Mouse (Mus musculus) embryonic facial prominence, embryonic 11.5 days (tissue): ENCODE data around the gene H2afy. TPM values are rescaled to one million over a fixed set of nuclear protein-coding genes. Genes with fewer than 3 reads are reported as not detected.

ENCODE experiments used
- ATAC-seq: fragments of 200-750 bp; cut with Nextera tagmentation; replicated peaks from 2 replicates; pipeline ENCODE4 v1.8.0; 2017; ENCODE audit warnings: low read depth; ENCODE audit not compliant: insufficient number of reproducible peaks, low FRiP score, low TSS enrichment
- DNase-seq: peaks from one replicate; pipeline ENCODE4 v3.0.0-alpha.2; 2015; ENCODE audit warnings: low spot score
- H3K27ac ChIP-seq: fragments of 300-500 bp; sonication (generic); replicated peaks from 2 replicates; pipeline ENCODE4 v1.5.1; 2014; ENCODE audit warnings: mild to moderate bottlenecking, low read depth, low read length, control low read depth
- H3K27me3 ChIP-seq: fragments of 300-500 bp; sonication (generic); 2 replicates; pipeline ENCODE4 v1.6.1; 2014; ENCODE audit warnings: mild to moderate bottlenecking, low read length, moderate library complexity, mixed read lengths; ENCODE audit not compliant: control insufficient read depth, insufficient read depth
- H3K36me3 ChIP-seq: fragments of 300-500 bp; sonication (generic); replicated peaks from 2 replicates; pipeline ENCODE4 v1.6.1; 2014; ENCODE audit warnings: low read depth, mild to moderate bottlenecking, low read length, moderate library complexity, mixed read lengths; ENCODE audit not compliant: control insufficient read depth, insufficient read depth
- H3K4me1 ChIP-seq: fragments of 300-500 bp; sonication (generic); 2 replicates; pipeline ENCODE4 v1.6.1; 2014; ENCODE audit warnings: low read length, mixed read lengths; ENCODE audit not compliant: control insufficient read depth, insufficient read depth
- H3K4me2 ChIP-seq: fragments of 300-500 bp; sonication (generic); 2 replicates; pipeline ENCODE4 v1.6.1; 2014; ENCODE audit warnings: low read depth, mild to moderate bottlenecking, control low read depth, low read length, moderate library complexity
- H3K4me3 ChIP-seq: fragments of 300-500 bp; sonication (generic); 2 replicates; pipeline ENCODE4 v1.5.1; 2014; ENCODE audit warnings: low read depth, low read length, control low read depth
- H3K9ac ChIP-seq: fragments of 300-500 bp; sonication (generic); replicated peaks from 2 replicates; pipeline ENCODE4 v1.6.1; 2014; ENCODE audit warnings: mild to moderate bottlenecking, control low read depth, low read length
- H3K9me3 ChIP-seq: fragments of 300-500 bp; sonication (generic); replicated peaks from 2 replicates; pipeline ENCODE4 v1.6.1; 2016; ENCODE audit warnings: mild to moderate bottlenecking, low read length, inconsistent platforms, mixed read lengths; ENCODE audit not compliant: control insufficient read depth
- WGBS: fragments of 180-500 bp; shearing (Covaris S2); extraction: QIAGEN DNeasy Blood & Tissue Kit; methylation state at CpG from one replicate; pipeline ENCODE4 v1.1.7; 2014; 5-methylcytosine and 5-hydroxymethylcytosine counted together
- polyA plus RNA-seq: library from polyadenylated mRNA; unstranded; fragments of >200 nt; fragmentation: Nextera tagmentation; extraction: Ambion mirVana; gene quantifications from 2 replicates; pipeline ENCODE4 v1.2.1, GENCODE M21; 2014

The H2afy gene
- 628 and 651 TPM in 2 replicates for polyA plus RNA-seq

DNA sequence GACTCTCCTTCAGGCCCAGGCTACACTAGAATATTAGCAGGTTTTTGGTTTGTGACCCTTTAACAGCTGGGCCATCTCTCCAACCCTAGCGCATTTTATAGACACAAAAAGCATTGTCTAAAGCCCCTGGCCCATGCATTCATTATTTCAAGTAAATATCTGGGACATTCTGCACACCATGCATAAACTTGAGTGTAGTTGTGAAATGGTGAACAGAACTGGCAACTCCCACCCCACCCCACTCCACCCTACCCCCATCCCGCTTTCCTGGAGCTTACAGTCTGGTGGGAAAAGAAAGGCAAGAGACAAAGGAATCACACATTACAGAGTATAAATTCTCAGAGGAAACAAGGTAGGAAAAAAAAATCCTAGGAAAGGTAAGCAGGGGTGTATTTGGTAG is at the start of gene H2afy:
Gene H2afy (minus strand): TSS at position 162 of the 400 bp plus-strand sequence.
- Histone ChIP-seq H3K9ac (peak within 1 kb of the TSS; percentile 99), H3K27me3 (no peaks in the 10 kb centered on the region), H3K4me2 (peak within 1 kb of the TSS; percentile 84), H3K36me3 (no peaks in the 10 kb centered on the region), H3K4me1 (no peaks in the 10 kb centered on the region; the same call in 1 of the 2 replicates), H3K9me3 (no peaks in the 10 kb centered on the region), H3K4me3 (peak within 1 kb of the TSS; percentile 98), H3K27ac (peak within 1 kb of the TSS; percentile 85)
- ATAC-seq (no peak), DNase-seq (no peak)
- WGBS, result 92% methylated on average over 2 of the region's 2 CpGs

DNA sequence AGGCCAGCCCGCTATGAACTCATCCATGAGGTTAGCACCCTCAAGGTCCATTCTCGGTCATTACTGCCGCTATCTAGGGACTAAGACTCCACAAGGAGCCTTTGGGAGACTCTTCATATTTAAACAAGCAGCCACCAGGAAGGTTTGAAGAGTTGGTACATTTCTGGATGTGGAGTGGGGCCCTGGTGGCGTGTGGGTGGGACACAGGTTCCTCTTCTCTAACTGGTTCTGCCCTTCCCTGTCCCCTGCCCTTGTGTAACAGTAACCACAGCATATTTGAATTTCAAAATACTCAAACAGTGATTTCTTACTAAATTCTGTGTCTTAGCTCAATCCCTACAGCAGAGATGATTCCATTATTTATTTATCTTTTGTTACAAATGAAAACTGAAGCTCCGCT is 47.5 kb upstream of the H2afy start:
- Histone ChIP-seq H3K4me3 (no peak overlapping the region), H3K36me3 (no peaks in the 10 kb centered on the region), H3K27ac (no peak overlapping the region), H3K9ac (no peak overlapping the region), H3K4me2 (no peak overlapping the region), H3K9me3 (no peaks in the 10 kb centered on the region), H3K4me1 (no peaks in the 10 kb centered on the region), H3K27me3 (no peaks in the 10 kb centered on the region)
- WGBS, result 84% methylated on average over 5 of the region's 5 CpGs
- DNase-seq (no peak), ATAC-seq (no peak)

DNA sequence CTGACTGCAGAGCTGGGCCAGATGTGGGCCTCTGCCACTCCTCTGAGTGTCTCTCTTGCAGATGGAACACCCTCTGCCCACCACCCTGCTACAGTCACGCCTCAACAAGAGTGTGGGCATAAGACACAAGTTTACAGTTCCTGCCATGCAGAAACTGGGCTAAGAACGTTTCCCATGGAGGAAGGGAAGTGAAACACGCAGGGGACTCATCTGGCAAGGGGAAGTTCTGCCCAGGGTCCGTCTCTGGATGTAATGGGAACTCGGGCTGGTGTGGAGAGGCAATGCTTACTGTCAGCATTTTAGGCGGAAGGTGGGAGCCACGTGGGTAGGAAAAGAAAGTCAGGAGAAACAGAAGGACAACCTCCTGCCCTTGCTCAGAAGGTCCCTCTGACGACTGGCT is 45.3 kb upstream of the H2afy start:
- Histone ChIP-seq H3K36me3 (no peaks in the 10 kb centered on the region), H3K9me3 (no peaks in the 10 kb centered on the region), H3K27ac (no peak overlapping the region), H3K4me2 (no peak overlapping the region), H3K4me1 (no peaks in the 10 kb centered on the region), H3K4me3 (no peak overlapping the region), H3K9ac (no peak overlapping the region), H3K27me3 (no peaks in the 10 kb centered on the region)
- DNase-seq (no peak), ATAC-seq (no peak)
- WGBS, result 68% methylated on average over 8 of the region's 8 CpGs

DNA sequence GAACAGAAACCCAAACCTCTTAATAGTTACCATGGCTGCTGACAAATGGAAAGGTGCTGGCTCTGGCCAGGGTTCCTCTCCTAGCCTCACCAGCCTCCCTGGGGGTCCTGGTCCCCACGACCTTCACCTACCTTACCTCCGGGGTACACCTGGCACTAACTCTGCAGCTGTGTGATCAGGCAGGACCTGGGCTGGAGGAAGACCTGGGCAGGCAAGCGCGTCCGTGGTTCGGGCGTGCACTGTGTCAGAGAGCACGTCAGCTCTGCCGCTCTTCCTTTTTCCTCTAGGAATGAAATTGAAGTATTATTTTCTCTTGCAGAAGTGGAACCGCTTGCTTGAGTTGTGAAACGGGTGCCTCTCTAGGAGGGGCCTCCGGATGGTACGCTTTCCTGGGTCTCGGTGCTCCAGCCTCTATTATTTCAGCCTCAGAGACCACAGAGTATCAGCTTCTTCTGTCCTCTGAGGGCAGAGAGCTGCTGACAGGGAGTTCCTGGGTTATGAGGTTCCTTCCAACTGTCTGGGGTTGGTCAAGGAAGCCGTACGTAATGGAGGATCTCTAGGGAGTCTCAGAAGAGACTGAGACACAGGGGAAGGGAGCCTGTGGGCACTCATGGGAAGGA is 42.4 kb upstream of the H2afy start, which contains the start of gene Tifab:
Gene Tifab (minus strand): TSS at position 470 of the 620 bp plus-strand sequence.
- ATAC-seq (no peak), DNase-seq (no peak)
- Histone ChIP-seq H3K27me3 (no peaks in the 10 kb centered on the region), H3K4me3 (no peak within 1 kb of the TSS), H3K36me3 (no peaks in the 10 kb centered on the region), H3K4me2 (no peak within 1 kb of the TSS), H3K9ac (no peak within 1 kb of the TSS), H3K9me3 (no peaks in the 10 kb centered on the region), H3K27ac (no peak within 1 kb of the TSS), H3K4me1 (no peaks in the 10 kb centered on the region)
- 87% methylated on average over 16 of the region's 16 CpGs for WGBS

DNA sequence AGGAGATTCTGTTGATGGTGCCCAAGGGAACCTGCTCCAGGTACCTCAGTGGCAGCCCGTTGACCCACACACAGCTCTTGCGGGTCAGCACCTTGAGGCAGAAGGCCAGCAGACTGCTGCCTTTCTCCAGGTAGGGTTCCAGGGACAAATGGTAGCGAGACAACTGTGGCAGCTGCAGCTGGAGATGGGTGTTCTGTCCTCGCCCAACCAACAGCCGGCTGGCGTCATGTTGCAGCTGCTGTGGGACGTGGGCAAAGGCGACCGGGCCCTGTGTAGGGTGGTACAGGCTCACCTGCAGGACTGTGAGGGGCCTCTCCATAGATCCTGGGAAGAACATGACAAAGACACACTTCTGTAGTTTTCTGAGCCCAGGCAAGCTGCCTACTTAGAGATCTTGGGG is 40.1 kb upstream of the H2afy start:
- ATAC-seq (no peak), DNase-seq (no peak)
- Histone ChIP-seq H3K36me3 (no peaks in the 10 kb centered on the region), H3K27ac (no peak overlapping the region), H3K4me1 (no peaks in the 10 kb centered on the region), H3K9me3 (no peaks in the 10 kb centered on the region), H3K4me3 (no peak overlapping the region), H3K9ac (no peak overlapping the region), H3K4me2 (no peak overlapping the region), H3K27me3 (no peaks in the 10 kb centered on the region)
- 88% methylated on average over 9 of the region's 9 CpGs for WGBS

DNA sequence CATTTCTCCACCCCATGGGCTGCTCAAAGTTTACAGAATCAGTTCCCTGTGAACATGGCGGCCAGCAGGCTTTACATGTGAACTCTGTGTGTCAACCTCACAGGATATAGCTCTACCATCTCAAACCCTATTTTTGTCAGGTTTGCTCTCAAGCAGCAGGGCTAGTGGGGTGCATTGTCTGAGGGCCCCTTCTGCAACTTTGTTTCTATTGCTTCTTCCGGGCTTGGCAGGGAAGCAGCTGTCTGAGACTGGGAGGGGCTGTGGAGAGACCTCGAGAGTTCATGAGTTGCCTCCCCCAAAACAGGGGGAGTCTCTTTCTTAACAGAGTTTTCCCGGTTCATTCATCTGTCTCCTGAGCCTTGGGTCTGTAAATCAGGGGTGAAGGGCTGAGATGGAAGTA is 39.7 kb upstream of the H2afy start:
- Histone ChIP-seq H3K27ac (no peak overlapping the region), H3K36me3 (no peaks in the 10 kb centered on the region), H3K9ac (no peak overlapping the region), H3K4me2 (no peak overlapping the region), H3K4me1 (no peaks in the 10 kb centered on the region), H3K9me3 (no peaks in the 10 kb centered on the region), H3K4me3 (no peak overlapping the region), H3K27me3 (no peaks in the 10 kb centered on the region)
- 70% methylated on average over 4 of the region's 4 CpGs for WGBS
- DNase-seq (no peak), ATAC-seq (no peak)

DNA sequence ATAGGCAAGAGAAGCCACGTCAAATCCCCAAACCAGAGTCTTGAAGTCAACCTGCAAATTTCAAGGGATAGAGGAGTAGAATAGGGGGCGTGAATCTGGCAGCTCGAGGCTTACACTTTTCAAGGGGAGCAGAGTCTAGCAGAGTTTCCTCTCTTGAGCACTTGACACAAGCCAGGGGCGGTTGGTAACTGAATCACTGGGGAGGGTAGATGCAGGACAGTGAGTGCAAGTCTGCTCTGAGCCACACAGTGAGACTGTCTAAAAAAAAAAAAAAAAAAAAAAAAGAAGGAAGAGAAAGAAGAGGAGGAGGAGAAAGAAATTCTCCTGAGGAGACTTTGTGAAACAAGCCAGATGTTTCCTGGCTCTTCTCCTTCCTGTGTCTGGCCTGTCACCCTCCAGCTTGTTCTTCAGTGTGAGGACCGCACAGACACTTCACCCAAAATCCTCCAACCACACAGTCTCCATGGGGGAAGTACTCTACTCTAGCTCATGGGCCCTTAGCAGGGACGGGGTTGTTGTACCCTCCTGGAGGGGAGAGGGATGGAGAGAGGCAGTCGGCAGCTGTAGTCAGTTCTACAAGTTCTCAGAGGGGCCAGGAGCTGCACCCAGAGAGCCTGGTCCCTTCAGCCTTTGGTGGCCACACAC is 36.9 kb upstream of the H2afy start:
- WGBS, result 58% methylated on average over 7 of the region's 7 CpGs
- no peaks in the 10 kb centered on the region for H3K27me3 ChIP-seq
- no peak overlapping the region for H3K4me3 ChIP-seq
- no peaks in the 10 kb centered on the region for H3K36me3 ChIP-seq
- H3K9me3 ChIP-seq, result no peaks in the 10 kb centered on the region
- no peak overlapping the region for H3K9ac ChIP-seq
- ATAC-seq, result no peak
- H3K4me1 ChIP-seq, result no peaks in the 10 kb centered on the region; the same call in 1 of the 2 replicates
- no peak overlapping the region for H3K27ac ChIP-seq
- no peak for DNase-seq
- no peak overlapping the region for H3K4me2 ChIP-seq

DNA sequence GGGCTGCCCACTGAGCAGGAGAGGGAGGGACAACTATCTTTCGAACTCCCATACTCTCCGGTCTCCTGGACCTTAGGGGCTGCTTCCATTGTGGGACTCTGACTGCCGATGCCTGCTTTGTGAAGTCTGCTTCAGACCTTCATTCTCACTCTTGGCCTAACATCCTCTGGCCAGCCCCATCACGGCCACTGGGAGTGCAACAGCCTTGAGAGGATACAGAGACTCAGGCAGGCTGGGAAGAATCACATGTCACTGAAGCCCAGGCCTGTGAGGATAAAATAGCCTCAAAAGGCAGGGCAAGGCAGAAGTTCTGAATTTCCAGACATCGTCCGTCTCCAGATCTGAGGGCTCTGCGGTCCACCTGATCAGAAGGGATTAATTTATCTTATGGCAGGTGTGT is 35.9 kb upstream of the H2afy start:
- no peak for ATAC-seq

More for the DNA sequence above, 35.9 kb upstream of the H2afy start:
- 82% methylated on average over 7 of the region's 7 CpGs for WGBS
- Histone ChIP-seq H3K4me2 (no peak overlapping the region), H3K27me3 (no peaks in the 10 kb centered on the region), H3K9me3 (no peaks in the 10 kb centered on the region), H3K4me3 (no peak overlapping the region), H3K4me1 (no peaks in the 10 kb centered on the region; the same call in 1 of the 2 replicates), H3K36me3 (no peaks in the 10 kb centered on the region), H3K9ac (no peak overlapping the region), H3K27ac (no peak overlapping the region)
- no peak for DNase-seq
